Mouse (Mus musculus): ENCODE data around the gene Trh.
A peak's percentile ranks its signal among the peaks of the same experiment; 100 is the strongest.

Gene Trh

DNA sequence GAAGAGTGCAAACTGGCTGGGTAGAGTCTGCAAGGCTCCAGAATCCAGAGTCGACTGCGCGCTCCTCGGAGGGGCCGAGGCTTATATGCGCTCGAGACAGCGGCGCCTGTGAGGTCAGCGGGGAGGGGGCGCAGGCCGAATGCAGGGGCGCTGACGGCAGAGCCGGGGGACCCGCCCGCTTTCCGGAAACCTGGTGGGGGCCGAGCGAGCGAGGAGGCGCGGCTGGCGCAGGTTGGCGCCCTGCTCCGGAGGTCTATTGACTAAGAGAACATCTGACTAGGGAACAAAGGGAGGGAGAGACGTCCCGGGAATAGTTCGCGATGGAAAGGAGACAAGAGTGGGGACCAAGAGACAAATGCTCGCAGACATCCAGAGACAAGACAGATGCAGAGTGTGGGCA, at the start of gene Trh:
TSS of gene Trh (minus strand) at position 60 of the 400 bp plus-strand sequence.
- no peak for DNase-seq (ENCODE audit: low spot score)

DNA sequence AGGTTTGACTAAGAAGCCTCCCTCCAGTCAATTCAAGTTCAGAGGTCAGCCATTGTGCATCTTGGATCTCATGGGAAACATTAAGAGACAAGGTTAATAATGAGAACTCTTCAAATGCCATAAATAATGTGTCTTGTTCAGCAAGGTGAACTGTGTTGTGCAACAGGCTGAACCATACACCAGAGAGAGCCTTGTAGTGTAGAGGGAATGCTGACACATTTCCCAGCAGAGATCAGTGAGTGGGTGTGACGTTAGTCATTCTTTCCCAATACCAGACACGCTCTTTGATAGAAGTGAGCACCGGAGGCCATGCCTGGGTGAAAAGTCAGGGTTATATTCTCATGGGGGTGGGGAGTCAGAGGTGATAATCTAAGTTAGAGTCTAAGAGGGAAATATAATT, 46.4 kb upstream of the Trh start:
- no peak for DNase-seq (ENCODE audit: low spot score)

DNA sequence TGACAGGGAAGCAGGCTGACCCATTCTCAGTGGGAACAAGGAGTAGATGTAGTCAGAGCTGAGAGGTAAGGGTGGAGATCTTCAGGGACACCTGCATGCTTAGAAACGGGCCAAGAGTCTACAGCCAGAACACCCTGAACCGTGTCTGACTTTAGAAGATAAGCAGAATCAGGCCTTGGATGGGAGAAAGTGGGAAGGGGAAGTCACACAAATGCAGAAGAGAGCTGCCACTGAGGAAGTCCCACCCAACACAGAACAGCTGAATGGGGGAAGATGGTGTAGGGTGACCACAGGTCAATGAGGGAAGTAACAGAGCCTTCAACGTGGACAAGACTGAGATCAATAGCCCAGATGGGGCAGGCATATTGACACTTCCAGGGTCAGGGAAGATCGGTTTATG, 42.4 kb upstream of the Trh start:
- no peak for DNase-seq (ENCODE audit: low spot score)

- peak; percentile 70 for DNase-seq (ENCODE audit: low spot score)
Measured at GRCm38 (mm10) chr6:92286258-92286888, 41.9 kb upstream of the Trh start.

DNA sequence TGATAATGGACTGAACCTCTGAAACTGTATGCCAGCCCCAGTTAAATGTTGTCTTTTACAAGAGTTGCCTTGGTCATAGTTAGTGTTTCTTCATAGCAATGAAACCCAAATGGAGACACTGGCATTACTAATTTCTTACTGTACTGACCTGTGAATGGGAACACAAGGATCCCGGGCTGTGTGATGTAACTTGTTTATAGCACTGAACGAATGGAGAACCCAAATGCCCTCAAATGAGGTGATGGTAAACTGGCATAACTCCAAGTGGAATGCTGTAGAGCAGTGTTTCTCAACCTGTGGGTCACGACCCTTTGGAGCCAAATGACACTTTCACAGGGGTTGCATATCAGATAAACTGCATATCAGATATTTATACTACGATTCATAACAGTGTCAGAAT, 41.1 kb upstream of the Trh start:
- no peak for DNase-seq (ENCODE audit: low spot score)

DNA sequence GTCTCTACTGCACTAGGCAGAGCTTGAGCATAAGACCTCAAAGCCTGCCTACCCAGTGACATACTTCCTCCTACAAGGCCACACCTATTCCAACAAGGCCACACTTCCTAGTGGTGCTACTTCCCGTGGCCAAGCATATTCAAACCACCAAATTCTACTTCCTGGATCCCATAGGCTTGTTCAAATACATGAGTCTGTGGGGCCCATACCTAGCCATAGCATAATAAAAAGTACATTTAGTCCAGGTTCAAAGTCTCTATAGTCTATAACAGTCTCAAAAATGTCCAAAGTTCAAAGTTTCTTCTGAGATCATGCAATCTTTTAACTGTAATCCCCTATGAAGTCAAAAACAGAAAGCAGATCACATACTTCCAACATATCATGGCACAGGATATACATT, 32.7 kb upstream of the Trh start:
- DNase-seq (ENCODE audit: low spot score), result no peak

DNA sequence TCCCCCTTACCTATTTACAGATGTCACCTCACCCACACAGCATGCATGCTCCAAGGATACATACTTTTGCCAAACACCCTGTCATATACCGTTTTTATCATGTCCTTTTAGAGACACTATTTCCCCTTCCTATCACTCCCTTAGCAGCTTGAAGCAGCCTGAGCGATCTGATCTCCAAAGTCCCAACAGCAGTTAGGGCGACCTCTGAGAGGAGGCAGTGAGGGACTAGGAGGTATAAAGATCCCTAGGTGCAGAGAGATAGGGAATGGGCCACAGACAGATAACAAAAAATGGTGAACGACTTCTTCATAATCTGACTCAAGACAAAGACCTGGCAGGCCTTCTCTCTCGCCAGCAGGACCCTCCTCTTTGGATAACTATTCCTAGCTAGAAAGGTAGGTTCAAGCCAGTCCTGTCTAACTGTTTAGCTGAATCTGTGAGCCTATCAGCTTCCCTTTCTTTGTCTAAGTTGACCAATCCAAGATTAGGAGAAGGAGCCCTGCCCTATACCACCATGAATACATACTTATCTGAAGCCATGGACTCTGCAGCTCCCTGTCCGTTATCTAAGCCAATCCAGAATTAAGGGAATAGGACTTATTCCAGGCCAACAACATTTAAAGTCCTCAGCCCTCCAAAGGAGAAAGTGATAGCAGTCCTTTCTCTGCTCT, 29.3 kb upstream of the Trh start:
- DNase-seq (ENCODE audit: low spot score), result no peak

DNA sequence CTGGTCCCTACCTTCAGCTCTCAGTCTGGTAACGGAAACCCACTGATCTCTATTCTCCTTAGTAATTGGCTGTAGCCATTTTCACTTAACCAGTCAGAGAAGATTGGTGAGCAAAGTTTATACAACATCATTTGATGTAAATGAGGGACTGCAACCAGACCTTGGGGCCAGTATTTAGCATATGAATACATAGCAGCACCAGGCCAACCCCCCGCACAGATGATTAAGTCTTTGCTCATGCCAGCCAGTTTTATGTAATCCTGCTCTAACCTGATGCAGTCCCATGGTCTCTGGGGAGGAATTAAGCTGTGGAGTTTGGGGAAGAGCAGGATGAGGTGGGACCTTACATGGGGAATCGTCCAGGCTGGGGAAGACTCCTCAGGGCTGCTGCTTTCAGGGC, 28.2 kb upstream of the Trh start:
- no peak for DNase-seq (ENCODE audit: low spot score)

DNA sequence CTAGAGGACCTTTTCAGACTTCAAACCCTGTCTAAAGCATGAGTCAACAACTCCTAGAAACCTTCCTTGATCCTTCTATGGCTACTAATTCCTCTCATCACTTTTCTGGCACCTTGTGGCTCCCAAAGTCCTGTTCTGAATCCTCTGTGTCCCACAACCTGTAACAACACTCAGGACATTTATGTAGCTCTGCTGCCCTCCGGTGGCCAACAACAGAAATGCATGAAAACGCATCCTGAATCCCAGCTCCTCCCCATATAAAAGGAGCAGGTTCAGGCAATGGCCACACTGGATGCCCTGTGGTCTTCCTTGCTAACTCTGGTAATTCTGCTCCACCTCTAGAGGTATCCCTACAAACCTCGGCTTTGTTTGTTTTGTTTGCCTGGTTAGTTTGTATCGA, 24.6 kb upstream of the Trh start:
- DNase-seq (ENCODE audit: low spot score), result peak; percentile 58

DNA sequence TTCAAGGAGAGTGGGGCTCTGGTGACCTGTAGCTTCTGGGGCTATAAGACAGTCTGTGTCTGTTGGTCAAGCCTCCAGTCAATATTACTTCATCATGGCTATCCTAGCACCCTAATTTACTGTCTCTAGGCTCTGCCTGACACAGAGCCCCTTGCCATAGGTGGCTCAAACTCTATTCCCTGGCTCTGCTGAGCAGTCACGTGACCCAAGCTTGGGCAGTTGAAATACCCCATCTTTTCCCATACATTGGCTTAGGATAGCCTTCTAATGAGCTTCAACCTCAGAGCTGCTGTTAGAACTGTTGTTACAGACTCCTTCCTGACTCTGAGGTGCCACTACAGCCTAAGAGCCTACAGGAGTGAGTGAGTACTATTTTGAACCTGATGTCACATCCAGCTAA, 23.6 kb upstream of the Trh start:
- no peak for DNase-seq (ENCODE audit: low spot score)

DNA sequence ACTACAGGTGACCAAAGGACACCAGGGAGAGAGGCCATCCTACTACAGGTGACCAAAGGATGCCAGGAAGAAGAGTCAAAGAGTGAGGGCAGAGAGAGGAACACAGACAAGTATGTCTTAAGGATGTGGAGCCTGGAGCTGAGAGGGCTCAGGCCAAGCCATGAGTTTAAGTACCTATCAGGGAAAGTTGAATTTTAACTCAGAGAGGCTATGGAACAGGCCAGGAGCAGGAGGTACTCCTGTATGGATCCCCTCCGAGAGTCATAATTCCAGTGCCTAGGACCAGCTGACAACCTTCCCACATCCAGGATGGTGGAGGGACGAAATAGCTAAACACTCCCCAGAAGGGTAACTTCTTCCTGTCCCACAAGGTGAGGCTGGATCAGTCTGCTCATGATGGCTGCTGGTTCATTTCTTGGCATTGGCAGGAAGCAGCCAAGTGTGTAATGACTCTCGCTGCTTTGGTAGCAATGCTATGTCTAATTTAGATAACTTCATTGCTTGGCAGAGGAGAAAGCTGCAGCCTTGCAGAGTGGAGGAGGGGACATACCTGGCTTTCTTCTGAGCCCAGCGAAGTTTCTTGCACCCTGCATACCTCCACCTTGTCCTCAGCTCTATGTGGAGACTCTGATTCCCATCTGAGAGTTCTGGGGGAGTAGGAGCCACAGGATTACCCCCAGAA, 16.9 kb upstream of the Trh start:
- no peak for DNase-seq (ENCODE audit: low spot score)

DNA sequence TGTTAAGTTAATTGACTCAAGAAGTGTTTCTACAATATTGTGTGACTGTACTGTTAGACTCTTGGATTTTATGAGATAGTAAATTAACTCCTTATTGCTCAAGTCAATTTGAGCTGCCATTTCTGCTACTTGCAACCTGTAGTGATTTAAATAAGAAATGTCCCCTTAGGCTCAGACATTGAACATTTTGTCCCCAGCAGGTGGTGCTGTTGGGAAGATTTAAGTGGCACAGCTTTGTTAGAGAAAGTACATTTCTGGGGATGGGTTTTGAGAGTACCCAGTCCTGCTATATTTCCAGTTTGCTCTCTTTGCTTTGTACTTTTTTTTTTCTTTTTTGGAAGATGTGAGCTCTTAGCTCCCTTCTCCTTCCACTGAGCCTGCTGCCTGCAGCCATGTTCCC, 10.9 kb upstream of the Trh start:
- DNase-seq (ENCODE audit: low spot score), result no peak

DNA sequence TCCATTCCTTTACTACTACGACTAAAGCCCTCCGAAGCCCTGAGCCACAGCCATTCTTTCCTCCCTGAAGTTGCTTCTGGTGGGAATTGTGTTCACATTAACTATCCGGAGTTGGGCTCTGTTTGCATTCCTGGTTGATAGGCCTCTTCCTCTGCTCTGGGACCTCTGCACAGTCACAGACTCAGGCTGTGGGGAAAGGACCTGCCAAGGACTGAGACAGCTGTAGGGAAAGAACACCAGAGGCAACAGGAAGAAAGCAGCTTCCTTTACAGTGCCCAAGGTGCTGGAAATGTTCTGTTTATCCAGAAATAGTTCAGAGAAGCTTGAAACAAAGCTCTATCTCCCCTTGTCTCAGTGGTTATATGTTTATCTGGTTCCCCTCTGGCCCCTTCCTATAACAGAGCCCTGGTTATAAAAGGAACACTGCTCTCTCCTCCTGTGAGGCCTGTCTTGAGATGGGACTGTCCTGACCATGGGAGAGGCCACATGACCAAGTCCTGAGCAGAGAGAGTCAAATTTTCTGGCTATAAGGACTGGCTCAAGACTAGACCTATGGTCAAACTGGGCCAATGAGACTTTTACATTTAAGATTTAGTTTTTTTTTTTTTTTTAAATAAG, 8.9 kb upstream of the Trh start:
- no peak for DNase-seq (ENCODE audit: low spot score)

DNA sequence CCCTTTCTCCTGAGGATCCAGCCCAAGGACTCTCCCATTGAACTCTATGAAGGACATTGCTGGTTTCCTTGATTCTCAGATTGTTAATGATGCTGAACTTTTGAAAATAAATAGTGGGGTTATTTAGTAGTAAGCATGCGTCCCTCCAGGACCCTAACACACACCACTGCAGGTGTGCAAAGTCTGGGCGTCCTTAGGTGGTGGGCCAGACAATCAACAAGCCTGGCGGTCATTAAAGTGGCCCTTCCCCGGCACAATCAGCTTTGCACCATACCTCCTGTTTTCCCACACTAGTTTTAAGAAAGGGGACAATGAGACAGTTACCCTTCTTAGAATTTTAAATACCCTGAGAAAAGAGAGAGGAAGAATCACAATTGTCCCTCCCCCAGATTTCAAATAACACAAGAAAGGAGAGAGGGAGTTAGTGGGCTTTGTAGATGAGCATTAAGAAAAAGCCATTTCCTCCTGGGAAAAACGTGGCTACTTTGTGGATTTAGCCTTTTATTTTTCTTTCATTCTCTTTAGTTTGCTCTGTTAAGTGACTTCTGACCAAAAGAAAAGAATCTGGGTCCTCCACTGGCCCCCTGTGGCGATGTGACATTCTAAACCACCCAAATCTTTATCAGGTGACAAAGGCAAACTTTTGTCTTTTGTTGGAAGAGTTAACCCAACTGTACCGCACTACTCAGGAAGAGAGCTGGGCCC, 2.9 kb upstream of the Trh start:
- DNase-seq (ENCODE audit: low spot score), result no peak

- DNase-seq (ENCODE audit: low spot score), result no peak
Measured at GRCm38 (mm10) chr6:92246335-92246734, 1.9 kb upstream of the Trh start.

DNA sequence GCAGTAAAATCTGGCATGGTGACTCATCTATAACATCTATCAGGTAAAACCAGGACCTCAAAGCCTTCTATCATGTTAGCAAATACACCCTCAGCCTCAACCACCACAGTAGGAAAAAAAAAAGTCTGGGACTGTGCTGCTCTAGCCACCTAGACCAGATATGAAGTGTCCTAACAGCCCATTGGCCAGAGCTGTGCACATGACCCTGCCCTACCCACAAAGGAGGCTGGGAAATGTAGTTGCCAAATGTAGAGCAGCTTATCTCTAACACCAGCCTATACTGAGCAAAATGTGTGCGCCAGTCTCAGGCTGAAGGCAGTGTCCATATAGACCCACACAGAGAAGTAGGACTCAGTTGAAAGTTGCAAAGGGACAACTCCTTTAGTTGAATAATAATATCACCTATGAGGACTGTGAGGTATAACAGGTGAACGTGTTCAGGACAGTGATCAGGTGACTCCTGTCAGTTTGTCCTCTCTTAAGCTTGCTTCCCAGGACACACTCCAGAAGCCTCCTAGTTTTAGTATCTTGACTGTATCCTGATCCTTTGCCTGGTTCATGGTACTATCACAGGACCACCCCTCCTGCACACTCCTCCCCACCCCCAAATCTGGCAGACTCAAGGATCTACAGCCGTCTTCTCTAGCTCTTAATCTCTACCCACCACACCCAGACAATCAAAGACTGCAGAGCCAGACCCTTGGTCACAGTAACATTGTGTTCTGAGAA, 3.1 kb downstream of the Trh start:
- peak; percentile 22 for DNase-seq (ENCODE audit: low spot score)

- DNase-seq (ENCODE audit: low spot score), result no peak
Measured at GRCm38 (mm10) chr6:92235036-92235435, 9.4 kb downstream of the Trh start.

DNA sequence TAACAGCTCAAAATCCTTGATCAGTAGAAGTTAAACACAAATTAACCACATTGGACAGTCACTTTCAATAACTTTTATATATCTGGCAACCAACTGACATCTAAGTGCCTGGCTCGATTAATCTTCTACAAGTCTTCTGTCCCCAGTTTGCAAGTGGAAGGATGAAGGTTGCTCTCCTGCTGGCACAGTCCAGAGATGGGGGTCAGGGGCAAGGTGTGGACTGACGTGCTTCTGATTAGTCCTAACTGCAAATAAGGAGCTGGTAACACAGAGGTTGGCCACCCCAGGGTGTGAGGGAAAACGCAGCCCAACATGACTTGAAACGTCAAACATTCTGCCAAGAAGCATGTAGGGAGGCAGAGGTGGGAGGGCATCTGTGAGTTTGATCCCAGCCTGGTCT, 12.7 kb downstream of the Trh start:
- no peak for DNase-seq (ENCODE audit: low spot score)

- DNase-seq (ENCODE audit: low spot score), result no peak
Measured at GRCm38 (mm10) chr6:92231356-92231755, 13.1 kb downstream of the Trh start.

GRCm38 (mm10) chr6:92229586-92229985, 14.9 kb downstream of the Trh start:
- no peak for DNase-seq (ENCODE audit: low spot score)

DNA sequence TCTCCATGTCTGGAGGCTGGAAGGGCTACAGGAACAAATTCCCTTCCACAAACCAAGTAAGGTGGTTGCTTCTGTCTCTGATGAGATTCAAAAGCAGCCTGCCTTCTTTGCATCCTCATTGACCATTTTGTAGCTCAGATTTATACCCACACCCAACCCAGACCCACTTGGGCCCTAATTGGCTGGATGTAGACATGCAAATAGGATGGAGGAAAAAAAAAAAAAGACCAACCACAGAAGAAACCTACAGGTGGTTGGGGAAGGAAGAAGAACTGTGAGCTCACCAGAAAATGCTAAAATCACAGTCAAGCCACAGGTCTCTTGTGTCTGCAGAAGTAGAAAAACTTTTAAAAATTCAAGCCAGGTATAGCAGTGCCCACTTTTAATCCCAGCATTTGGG, 15.3 kb downstream of the Trh start:
- no peak for DNase-seq (ENCODE audit: low spot score)

GRCm38 (mm10) chr6:92224981-92225380, 19.5 kb downstream of the Trh start:
- DNase-seq (ENCODE audit: low spot score), result no peak
